Comparison of ENCODE assay signal across 12 mouse cellular contexts in genomic region chr7:98867053-98867793, GRCm38 (mm10). TPM values are rescaled to one million over a fixed set of nuclear protein-coding genes. Genes with fewer than 3 reads are reported as not detected.
A peak's percentile ranks its signal among the peaks of the same experiment; 100 is the strongest.
DNase-seq lines count a peak whose midpoint lies in the region; ATAC-seq and TF ChIP-seq lines count a peak whose summit lies in the region.
"Had no signal": no experiment of that assay in that cellular context is flagged by ENCODE, and none has a peak within 500 bp of the region (broad histone marks: within the 10 kb centered on the region; RNA-seq: fewer than 3 reads in every experiment).

No protein-coding gene starts in this region.

- H3K9me3 ChIP-seq in kidney, postnatal 0 days (replicated peaks; ENCODE audit: low read length), result no peaks in the 10 kb centered on the region
- no peaks in the 10 kb centered on the region for H3K9me3 ChIP-seq in E14TG2a.4 (ENCODE audit: low read length)
- no peaks in the 10 kb centered on the region for H3K9me3 ChIP-seq in hindbrain, embryonic 16.5 days (ENCODE audit: control insufficient read depth, low read length)
- H3K9me3 ChIP-seq: hindbrain, embryonic 15.5 days had no signal

- no peak for TF ChIP-seq CTCF in kidney, postnatal 0 days (IDR thresholded peaks at IDR 0.05; ENCODE audit: low read depth)
- TF ChIP-seq CTCF in kidney, adult 2 months (conservative IDR thresholded peaks at IDR 0.05; ENCODE audit: insufficient read depth, insufficient read length, low read depth, low read length), result no peak
- TF ChIP-seq CTCF in E14TG2a.4 (conservative IDR thresholded peaks at IDR 0.05; ENCODE audit: low read length), result no peak

- no peak overlapping the region for H3K27ac ChIP-seq in kidney, postnatal 0 days
- H3K27ac ChIP-seq in kidney, adult 2 months (ENCODE audit: insufficient read depth, low read depth, low read length), result no peak overlapping the region
- 0 out of 2 replicates have a peak overlapping the region, but pooled peaks have one; percentile 12 for H3K27ac ChIP-seq in hindbrain, embryonic 16.5 days (ENCODE audit: low read depth, low read length)
- H3K27ac ChIP-seq: hindbrain, embryonic 15.5 days; macrophage had no signal

- DNase-seq in cerebellum, postnatal 10 days, result peak; percentile 57 to 71
- DNase-seq in kidney, postnatal 0 days (ENCODE audit: low spot score), result peak; percentile 58
- no peak for DNase-seq in kidney, adult 2 months
- DNase-seq in gastrocnemius, postnatal 10 days, result no peak
- no peak for DNase-seq in right cerebral cortex, adult 18-20 months
- DNase-seq: layer of hippocampus, postnatal 36 days had no signal

- no peaks in the 10 kb centered on the region for H3K36me3 ChIP-seq in kidney, postnatal 0 days (ENCODE audit: insufficient read depth, low read length)
- H3K36me3 ChIP-seq in kidney, adult 2 months (ENCODE audit: control insufficient read depth, insufficient read depth, low read length), result no peaks in the 10 kb centered on the region
- H3K36me3 ChIP-seq in E14TG2a.4 (ENCODE audit: insufficient read depth, low read length), result no peaks in the 10 kb centered on the region; the same call in 1 of the 2 replicates
- no peaks in the 10 kb centered on the region for H3K36me3 ChIP-seq in hindbrain, embryonic 16.5 days (ENCODE audit: control insufficient read depth, insufficient read depth, low read length)
- H3K36me3 ChIP-seq: hindbrain, embryonic 15.5 days had no signal

- ATAC-seq in cerebellum, adult (ENCODE audit: insufficient number of reproducible peaks, low FRiP score, low TSS enrichment), result no peak
- 0 out of 2 replicates have a peak, but pooled peaks have one; percentile 25 for ATAC-seq in kidney, postnatal 0 days (replicated peaks; ENCODE audit: low FRiP score, low read depth)
- 0 out of 2 replicates have a peak, but pooled peaks have one; percentile 13 for ATAC-seq in hindbrain, embryonic 16.5 days
- ATAC-seq: Patski had no signal

- peaks cover 9% of the 10 kb centered on the region; the same call in 1 of the 2 replicates for H3K4me1 ChIP-seq in kidney, postnatal 0 days (replicated peaks; ENCODE audit: insufficient read depth, low read length)
- no peaks in the 10 kb centered on the region for H3K4me1 ChIP-seq in kidney, adult 2 months (ENCODE audit: control insufficient read depth, insufficient read depth, low read length)
- peaks cover 70% of the 10 kb centered on the region for H3K4me1 ChIP-seq in E14TG2a.4 (replicated peaks; ENCODE audit: low read depth, low read length)
- peaks cover 13% of the 10 kb centered on the region for H3K4me1 ChIP-seq in hindbrain, embryonic 16.5 days (ENCODE audit: control insufficient read depth, insufficient read depth, low read depth, low read length)

- no peak overlapping the region for H3K4me3 ChIP-seq in kidney, postnatal 0 days (replicated peaks; ENCODE audit: low read depth, low read length)
- H3K4me3 ChIP-seq in kidney, adult 2 months (ENCODE audit: insufficient read depth, low read depth, low read length), result no peak overlapping the region
- H3K4me3 ChIP-seq in E14TG2a.4 (replicated peaks; ENCODE audit: low read length), result 0 out of 2 replicates have a peak overlapping the region, but pooled peaks have one; percentile 35
- no peak overlapping the region for H3K4me3 ChIP-seq in hindbrain, embryonic 16.5 days (ENCODE audit: low read length)
- H3K4me3 ChIP-seq: hindbrain, embryonic 15.5 days had no signal

- 15% methylated on average over 12 of the region's 12 CpGs for WGBS in kidney, postnatal 0 days
- 26% methylated on average over 12 of the region's 12 CpGs for WGBS in kidney, adult 2 months
- WGBS in hindbrain, embryonic 16.5 days, result 28% methylated on average over 12 of the region's 12 CpGs

- H3K9ac ChIP-seq in kidney, postnatal 0 days (ENCODE audit: low read depth, low read length), result peak overlapping the region; percentile 27; the same call in 1 of the 2 replicates
- peak overlapping the region; percentile 5; the same call in 1 of the 2 replicates for H3K9ac ChIP-seq in hindbrain, embryonic 16.5 days (ENCODE audit: low read depth, low read length)
- H3K9ac ChIP-seq: hindbrain, embryonic 15.5 days had no signal

- TF ChIP-seq POLR2A in kidney, adult 2 months (IDR thresholded peaks at IDR 0.05; ENCODE audit: low read depth, low read length), result no peak

- no peak overlapping the region for H3K4me2 ChIP-seq in kidney, postnatal 0 days (ENCODE audit: low read length)
- no peak overlapping the region for H3K4me2 ChIP-seq in hindbrain, embryonic 16.5 days (ENCODE audit: low read length)
- H3K4me2 ChIP-seq: hindbrain, embryonic 15.5 days had no signal

- no peaks in the 10 kb centered on the region for H3K27me3 ChIP-seq in kidney, postnatal 0 days (ENCODE audit: insufficient read depth, low read length)
- H3K27me3 ChIP-seq in kidney, adult 2 months (replicated peaks; ENCODE audit: control insufficient read depth, insufficient read depth, low read length), result no peaks in the 10 kb centered on the region
- peaks cover 80% of the 10 kb centered on the region for H3K27me3 ChIP-seq in E14TG2a.4 (ENCODE audit: insufficient read depth, low read length)
- no peaks in the 10 kb centered on the region for H3K27me3 ChIP-seq in hindbrain, embryonic 16.5 days (replicated peaks; ENCODE audit: control insufficient read depth, insufficient read depth, low read length)
- H3K27me3 ChIP-seq: hindbrain, embryonic 15.5 days had no signal

RNA-seq across cellular contexts. Expression of gene Wnt11, which starts 32.3 kb away (rescaled TPM):
- 41.5 and 46.9 TPM in 2 replicates for polyA plus RNA-seq in kidney, postnatal 0 days (2015; fragmentation: Nextera tagmentation; extraction: Ambion mirVana)
- 8.1 and 10.1 TPM in 2 replicates for polyA plus RNA-seq in kidney, adult 2 months (2012; rRNA removed)
- polyA plus RNA-seq in hindbrain, embryonic 16.5 days (2015; fragmentation: Nextera tagmentation; extraction: Ambion mirVana), result 1.4 and 2.7 TPM in 2 replicates
- 10 to 100 TPM; 10.5 to 12.8 TPM for total RNA-seq in gastrocnemius, postnatal 10 days (2021)
- polyA plus RNA-seq: macrophage had no signal

Comparison
In these comparisons a context has a peak if more than half of its experiments do, and no peak if none do; other contexts are left out.
1. DNase-seq: peak in cerebellum, postnatal 10 days (2 of 2) and kidney, postnatal 0 days (single experiment); none in kidney, adult 2 months (single experiment), gastrocnemius, postnatal 10 days (single experiment) and right cerebral cortex, adult 18-20 months (single experiment).